Mouse (Mus musculus): ENCODE measurements around the gene Ttc6. TPM values are rescaled to one million over a fixed set of nuclear protein-coding genes. Genes with fewer than 3 reads are reported as not detected.

The Ttc6 gene
- polyA plus RNA-seq, 1 experiment = not detected

DNA sequence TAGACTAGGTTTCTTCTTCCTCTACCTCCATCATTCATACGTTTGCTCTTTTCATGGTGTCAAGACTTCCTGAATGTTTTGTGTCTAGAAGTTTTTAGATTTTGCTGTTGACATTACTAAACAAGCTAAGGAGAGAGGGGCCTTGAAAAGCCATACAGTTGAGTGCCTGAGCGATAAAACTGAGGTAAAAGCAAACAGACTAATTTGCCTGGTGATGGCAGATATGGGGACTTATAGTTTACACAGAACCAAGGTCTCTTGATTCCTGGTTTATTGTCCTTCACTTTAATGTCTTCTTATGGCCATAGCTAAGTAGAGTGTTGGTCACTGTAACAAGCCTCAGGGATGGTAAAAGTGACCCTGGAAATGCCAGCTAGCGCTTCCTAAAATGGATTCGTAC lies 51.2 kb downstream of the Ttc6 start:
- no peaks in the 10 kb centered on the region for H3K27me3 ChIP-seq (ENCODE audit: control insufficient read depth)

GRCm38 (mm10) chr12:57622030-57622429 lies 58.1 kb downstream of the Ttc6 start:
- Histone ChIP-seq H3K27me3 (ENCODE audit: control insufficient read depth) (no peaks in the 10 kb centered on the region), H3K4me1 (ENCODE audit: control insufficient read depth) (no peaks in the 10 kb centered on the region), H3K4me3 (replicated peaks) (no peak overlapping the region), H3K9me3 (ENCODE audit: control insufficient read depth, low read length) (no peaks in the 10 kb centered on the region), H3K36me3 (ENCODE audit: control insufficient read depth) (no peaks in the 10 kb centered on the region)
- TF ChIP-seq GATA1 (IDR thresholded peaks at IDR 0.05; ENCODE audit: low read length) = no peak
- TF ChIP-seq TAL1 (IDR thresholded peaks at IDR 0.05; ENCODE audit: low read length) = no peak

More for the DNA sequence above, 51.2 kb downstream of the Ttc6 start:
- Histone ChIP-seq H3K4me3 (replicated peaks) (no peak overlapping the region), H3K4me1 (ENCODE audit: control insufficient read depth) (no peaks in the 10 kb centered on the region), H3K9me3 (ENCODE audit: control insufficient read depth, low read length) (no peaks in the 10 kb centered on the region), H3K36me3 (ENCODE audit: control insufficient read depth) (no peaks in the 10 kb centered on the region)
- TF ChIP-seq GATA1 (IDR thresholded peaks at IDR 0.05; ENCODE audit: low read length) = no peak
- no peak for TF ChIP-seq TAL1 (IDR thresholded peaks at IDR 0.05; ENCODE audit: low read length)

DNA sequence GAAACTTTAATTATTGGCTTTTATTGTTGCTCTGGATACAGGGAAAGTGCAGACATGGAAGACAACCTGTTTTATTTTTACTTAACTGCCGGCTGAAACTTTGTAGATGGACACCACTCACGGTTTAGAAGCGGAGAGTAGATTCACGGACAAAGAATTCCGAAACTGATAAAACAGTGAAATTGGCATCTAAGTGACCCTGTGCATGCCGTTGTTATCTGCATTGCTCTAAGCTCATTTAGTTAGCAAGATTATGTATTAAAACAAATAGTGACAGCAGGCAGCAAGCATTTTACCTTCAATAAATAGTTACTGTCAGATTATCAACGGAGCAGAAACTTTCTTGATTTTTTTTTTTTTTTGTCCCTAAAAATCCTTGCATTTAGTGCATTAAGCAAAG lies 59.4 kb downstream of the Ttc6 start:
- no peaks in the 10 kb centered on the region for H3K4me1 ChIP-seq (ENCODE audit: control insufficient read depth)
- H3K36me3 ChIP-seq (ENCODE audit: control insufficient read depth) = no peaks in the 10 kb centered on the region
- no peaks in the 10 kb centered on the region for H3K27me3 ChIP-seq (ENCODE audit: control insufficient read depth)
- no peak for TF ChIP-seq GATA1 (IDR thresholded peaks at IDR 0.05; ENCODE audit: low read length)
- TF ChIP-seq TAL1 (IDR thresholded peaks at IDR 0.05; ENCODE audit: low read length) = no peak
- H3K9me3 ChIP-seq (ENCODE audit: control insufficient read depth, low read length) = no peaks in the 10 kb centered on the region
- H3K4me3 ChIP-seq (replicated peaks) = no peak overlapping the region

GRCm38 (mm10) chr12:57624011-57624608 lies 60.2 kb downstream of the Ttc6 start:
- Histone ChIP-seq H3K4me3 (replicated peaks) (no peak overlapping the region), H3K9me3 (ENCODE audit: control insufficient read depth, low read length) (no peaks in the 10 kb centered on the region), H3K36me3 (ENCODE audit: control insufficient read depth) (no peaks in the 10 kb centered on the region), H3K27me3 (ENCODE audit: control insufficient read depth) (no peaks in the 10 kb centered on the region), H3K4me1 (ENCODE audit: control insufficient read depth) (no peaks in the 10 kb centered on the region)
- TF ChIP-seq TAL1 (IDR thresholded peaks at IDR 0.05; ENCODE audit: low read length) (no peak), GATA1 (IDR thresholded peaks at IDR 0.05; ENCODE audit: low read length) (no peak)

DNA sequence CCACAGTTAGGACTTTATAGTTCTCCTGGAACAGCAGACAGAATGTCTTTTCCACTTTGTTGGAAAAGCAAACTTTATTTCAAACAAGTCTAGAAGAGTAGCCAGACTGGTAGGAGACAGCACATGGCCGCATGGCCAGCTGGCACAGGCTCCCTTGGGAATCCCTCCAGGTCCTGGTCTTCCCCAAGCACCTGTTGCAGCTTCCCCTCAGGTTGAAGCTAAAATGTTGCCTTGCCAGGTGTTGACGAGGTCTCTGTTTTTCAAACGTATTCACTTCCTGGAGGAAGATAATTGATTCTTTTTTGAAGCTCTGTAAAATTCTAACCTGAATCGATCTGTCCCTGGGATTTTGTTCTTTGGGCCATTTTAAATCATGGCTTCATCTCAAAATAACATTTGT lies 86.1 kb downstream of the Ttc6 start:
- Histone ChIP-seq H3K9me3 (ENCODE audit: control insufficient read depth, low read length) (peaks cover 5% of the 10 kb centered on the region), H3K36me3 (ENCODE audit: control insufficient read depth) (no peaks in the 10 kb centered on the region), H3K27me3 (ENCODE audit: control insufficient read depth) (no peaks in the 10 kb centered on the region), H3K4me3 (replicated peaks) (no peak overlapping the region), H3K4me1 (ENCODE audit: control insufficient read depth) (no peaks in the 10 kb centered on the region)
- TF ChIP-seq GATA1 (IDR thresholded peaks at IDR 0.05; ENCODE audit: low read length) = no peak
- no peak for TF ChIP-seq TAL1 (IDR thresholded peaks at IDR 0.05; ENCODE audit: low read length)

DNA sequence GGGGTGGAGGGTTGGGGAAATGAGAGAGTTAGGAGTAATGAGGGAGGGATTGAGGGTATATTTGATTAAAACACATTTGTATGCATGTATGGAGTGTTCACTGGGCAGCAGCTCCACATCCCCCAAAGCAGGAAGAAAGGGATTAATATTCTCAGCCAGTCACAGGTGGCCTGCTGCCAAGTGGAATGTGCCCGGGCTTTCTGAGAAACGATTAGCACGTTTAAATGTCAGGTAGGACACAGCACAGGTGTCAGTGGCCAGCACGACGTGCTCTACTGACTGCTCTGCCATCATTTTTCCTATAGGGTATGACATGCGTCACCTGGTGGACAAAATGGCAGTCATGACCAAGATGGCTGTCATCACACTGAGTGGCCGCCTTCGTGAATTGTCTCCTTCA lies 86.8 kb downstream of the Ttc6 start:
- no peaks in the 10 kb centered on the region for H3K36me3 ChIP-seq (ENCODE audit: control insufficient read depth)
- no peaks in the 10 kb centered on the region for H3K4me1 ChIP-seq (ENCODE audit: control insufficient read depth)
- no peak for TF ChIP-seq TAL1 (IDR thresholded peaks at IDR 0.05; ENCODE audit: low read length)
- TF ChIP-seq GATA1 (IDR thresholded peaks at IDR 0.05; ENCODE audit: low read length) = no peak
- peaks cover 5% of the 10 kb centered on the region for H3K9me3 ChIP-seq (ENCODE audit: control insufficient read depth, low read length)
- H3K27me3 ChIP-seq (ENCODE audit: control insufficient read depth) = no peaks in the 10 kb centered on the region
- no peak overlapping the region for H3K4me3 ChIP-seq (replicated peaks)

DNA sequence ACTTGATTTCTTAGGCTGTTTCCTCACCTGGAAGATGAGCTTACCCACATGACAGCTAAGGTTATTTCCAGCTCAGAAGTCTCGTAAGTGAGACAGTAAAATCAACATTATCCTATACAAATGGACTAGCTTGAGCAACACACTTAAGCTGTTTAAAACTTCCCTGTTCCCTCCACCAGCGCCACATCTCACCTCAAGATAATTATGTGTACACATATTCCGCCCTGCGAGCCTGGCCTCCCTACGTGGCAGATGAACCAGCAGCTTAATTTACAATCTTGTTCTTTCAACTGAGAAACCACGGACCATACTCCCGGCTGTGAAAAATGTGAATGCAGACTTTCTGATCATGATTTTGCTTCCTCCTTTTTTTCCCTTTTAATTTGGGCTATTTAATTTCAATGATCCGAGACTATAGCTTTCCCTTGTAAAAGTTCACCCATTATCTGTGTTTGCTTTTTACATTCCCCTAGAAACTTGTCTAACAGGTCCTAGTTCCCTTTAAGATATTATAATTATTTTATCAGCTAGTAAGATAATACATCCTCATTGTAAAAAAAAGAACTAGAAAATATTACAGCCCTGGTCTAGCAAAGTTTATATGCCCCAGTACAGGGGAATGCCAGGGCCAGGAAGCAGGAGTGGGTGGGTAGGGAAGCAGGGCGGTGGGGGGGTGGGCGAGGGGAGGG lies 99.2 kb downstream of the Ttc6 start:
- H3K4me3 ChIP-seq (replicated peaks) = no peak overlapping the region
- no peaks in the 10 kb centered on the region for H3K27me3 ChIP-seq (ENCODE audit: control insufficient read depth)
- TF ChIP-seq GATA1 (IDR thresholded peaks at IDR 0.05; ENCODE audit: low read length) (no peak), TAL1 (IDR thresholded peaks at IDR 0.05; ENCODE audit: low read length) (no peak)
- H3K9me3 ChIP-seq (ENCODE audit: control insufficient read depth, low read length) = no peaks in the 10 kb centered on the region
- no peaks in the 10 kb centered on the region for H3K4me1 ChIP-seq (ENCODE audit: control insufficient read depth)
- H3K36me3 ChIP-seq (ENCODE audit: control insufficient read depth) = no peaks in the 10 kb centered on the region

DNA sequence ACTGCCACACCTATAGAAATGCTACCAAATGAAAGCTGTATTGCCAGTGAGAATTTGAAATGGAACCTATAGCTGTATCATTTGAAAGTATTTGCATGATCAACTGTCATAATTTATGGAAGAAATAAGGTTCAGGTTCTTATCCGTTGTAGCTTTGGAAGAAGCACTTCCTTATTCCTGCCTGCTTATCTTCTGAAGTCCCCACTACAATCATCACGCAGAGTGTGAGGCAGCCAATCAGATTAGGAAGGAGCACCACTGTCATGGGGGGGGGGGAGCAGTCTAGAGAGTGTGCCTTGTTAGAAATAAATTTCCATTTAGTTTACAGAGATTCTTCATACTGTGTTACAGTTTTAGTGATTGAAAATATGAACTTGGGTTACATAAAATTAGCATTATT lies 108.5 kb downstream of the Ttc6 start:
- TF ChIP-seq GATA1 (IDR thresholded peaks at IDR 0.05; ENCODE audit: low read length) = no peak
- TF ChIP-seq TAL1 (IDR thresholded peaks at IDR 0.05; ENCODE audit: low read length) = no peak
- no peaks in the 10 kb centered on the region for H3K27me3 ChIP-seq (ENCODE audit: control insufficient read depth)
- no peaks in the 10 kb centered on the region; the same call in 1 of the 2 replicates for H3K9me3 ChIP-seq (ENCODE audit: control insufficient read depth, low read length)
- H3K36me3 ChIP-seq (ENCODE audit: control insufficient read depth) = no peaks in the 10 kb centered on the region
- H3K4me1 ChIP-seq (ENCODE audit: control insufficient read depth) = no peaks in the 10 kb centered on the region
- H3K4me3 ChIP-seq (replicated peaks) = no peak overlapping the region

DNA sequence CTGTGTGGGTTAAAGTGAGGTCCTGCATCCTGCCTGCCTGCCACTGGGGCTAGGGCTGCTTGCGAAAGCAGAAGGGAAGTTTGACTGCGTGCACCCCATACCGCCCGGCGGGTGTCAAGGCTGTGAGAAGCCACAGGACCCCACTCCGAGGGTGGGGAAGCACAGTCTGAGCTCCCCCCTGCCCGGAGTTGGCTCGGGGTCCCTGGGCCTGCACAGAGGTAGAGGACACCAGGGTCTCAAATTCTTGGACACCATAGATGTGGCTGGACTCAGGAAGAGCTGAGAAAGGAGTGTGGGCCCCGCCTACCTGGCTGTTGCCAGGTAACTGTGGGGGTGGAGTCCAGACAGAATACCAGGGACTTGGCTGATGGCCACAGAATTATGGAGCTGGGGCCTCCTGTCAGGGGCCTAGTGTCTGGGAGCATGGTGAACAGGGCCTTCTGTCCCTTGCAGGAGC lies 121.1 kb downstream of the Ttc6 start:
- TF ChIP-seq TAL1 (IDR thresholded peaks at IDR 0.05; ENCODE audit: low read length) (no peak), GATA1 (IDR thresholded peaks at IDR 0.05; ENCODE audit: low read length) (no peak)
- Histone ChIP-seq H3K36me3 (ENCODE audit: control insufficient read depth) (no peaks in the 10 kb centered on the region), H3K27me3 (ENCODE audit: control insufficient read depth) (no peaks in the 10 kb centered on the region), H3K4me3 (replicated peaks) (no peak overlapping the region), H3K9me3 (ENCODE audit: control insufficient read depth, low read length) (no peaks in the 10 kb centered on the region), H3K4me1 (ENCODE audit: control insufficient read depth) (no peaks in the 10 kb centered on the region)

All from erythroblast, embryonic 14.5 days (primary cell).